Mouse (Mus musculus) thymus, postnatal 10 days (tissue): ENCODE measurements around the gene Gadd45a.
"Not testable (repeated sequence)": the region's sequence is repeated elsewhere in the genome, so short reads cannot be mapped to it uniquely, and the experiment has no call there.

Experiments
- DNase-seq, 2 experiments: peaks; one replicate each; pipeline ENCODE4 v3.0.0; 2021; ENCODE audit warnings: low spot score in 2 of 2

Gadd45a gene

DNA sequence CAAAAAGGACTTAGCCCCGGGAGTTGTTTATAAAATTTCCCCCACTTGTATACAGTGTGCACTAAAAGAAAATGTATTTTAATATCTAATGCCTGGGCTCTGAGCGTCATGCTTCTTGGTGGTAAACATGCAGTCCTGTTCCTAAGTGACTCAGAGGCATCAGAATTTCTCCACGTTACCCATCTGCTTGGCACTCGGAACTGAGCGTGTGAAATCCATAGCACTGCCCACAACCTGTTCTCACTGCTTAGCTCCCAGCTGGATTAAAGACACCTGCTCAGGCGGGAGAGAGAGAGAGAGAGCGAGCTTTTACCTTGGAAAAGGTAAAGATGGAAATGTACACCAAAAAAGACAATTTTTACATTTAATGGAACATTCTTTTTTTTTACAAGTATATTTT lies 18.3 kb downstream of the Gadd45a start:
- DNase-seq, result not testable (repeated sequence)

- DNase-seq, result no peak
Observed at GRCm38 (mm10) chr6:67018365-67018764, 18.9 kb downstream of the Gadd45a start.

DNA sequence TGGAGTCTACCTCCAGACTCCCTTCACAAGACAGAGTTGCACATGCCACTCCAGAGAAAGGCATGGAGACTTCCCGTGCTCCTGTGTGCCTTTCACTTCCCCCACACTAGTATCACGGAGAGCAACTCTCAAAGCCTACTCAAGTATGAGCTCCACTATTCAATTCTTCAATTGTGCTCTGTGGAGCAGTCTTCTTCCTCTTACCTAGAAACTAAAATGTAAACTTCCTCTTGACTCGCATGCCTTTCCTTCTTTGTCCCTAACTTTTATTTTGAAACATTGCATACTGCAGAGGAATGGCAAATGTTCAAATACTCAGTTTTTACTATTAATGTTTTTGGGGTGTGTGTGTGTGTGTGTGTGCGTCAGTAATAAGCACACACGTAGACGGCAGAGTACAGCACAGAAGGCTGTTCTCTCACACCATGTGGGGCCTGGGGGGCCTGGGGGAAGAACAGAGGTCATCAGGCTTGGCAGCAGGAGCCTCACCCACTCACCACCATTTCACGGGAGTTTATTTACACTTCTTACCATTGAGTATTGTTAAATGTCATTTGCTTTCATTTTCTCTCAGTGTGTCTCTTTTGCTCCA lies 20.6 kb downstream of the Gadd45a start:
- no peak for DNase-seq

DNA sequence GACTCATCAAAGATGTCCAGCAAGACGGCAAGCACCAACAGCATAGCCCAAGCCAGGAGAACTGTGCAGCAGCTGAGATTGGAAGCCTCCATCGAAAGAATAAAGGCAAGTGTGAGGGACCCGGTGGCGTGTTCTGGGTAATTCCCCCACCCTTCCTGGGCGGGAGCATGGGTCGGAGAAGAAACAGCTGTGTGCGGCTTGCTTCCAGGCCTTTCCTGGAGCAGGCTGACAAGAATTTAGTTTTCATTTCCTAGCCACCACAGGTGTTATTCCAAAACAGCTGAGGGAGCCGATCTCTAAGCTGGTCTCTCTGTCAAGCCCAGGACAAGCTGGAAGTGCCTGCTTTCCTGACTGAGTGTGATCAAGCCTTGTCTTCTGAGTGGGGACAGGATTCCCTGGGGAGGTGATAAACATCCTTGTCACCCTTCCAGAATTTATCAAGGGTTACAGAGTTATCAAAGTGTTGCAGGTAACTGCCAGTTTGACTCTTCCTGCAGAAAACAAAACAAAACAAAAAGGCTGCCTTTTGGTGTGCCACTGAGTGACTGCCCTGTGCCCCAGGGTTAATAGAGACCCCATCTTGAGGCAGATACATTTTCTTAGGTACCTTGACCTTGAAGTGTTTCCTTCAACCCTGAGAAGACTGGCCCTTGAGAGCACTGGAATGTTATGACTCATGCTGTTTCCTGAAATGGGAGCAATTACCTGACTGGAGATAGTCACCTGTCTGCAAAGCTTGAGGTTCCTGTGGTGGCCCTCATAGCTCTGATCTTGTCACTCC lies 21.3 kb downstream of the Gadd45a start:
- no peak for DNase-seq

- DNase-seq, result no peak
Observed at GRCm38 (mm10) chr6:67014679-67015075, 22.6 kb downstream of the Gadd45a start.

- no peak for DNase-seq
Observed at GRCm38 (mm10) chr6:67013949-67014678, 23.1 kb downstream of the Gadd45a start.

DNA sequence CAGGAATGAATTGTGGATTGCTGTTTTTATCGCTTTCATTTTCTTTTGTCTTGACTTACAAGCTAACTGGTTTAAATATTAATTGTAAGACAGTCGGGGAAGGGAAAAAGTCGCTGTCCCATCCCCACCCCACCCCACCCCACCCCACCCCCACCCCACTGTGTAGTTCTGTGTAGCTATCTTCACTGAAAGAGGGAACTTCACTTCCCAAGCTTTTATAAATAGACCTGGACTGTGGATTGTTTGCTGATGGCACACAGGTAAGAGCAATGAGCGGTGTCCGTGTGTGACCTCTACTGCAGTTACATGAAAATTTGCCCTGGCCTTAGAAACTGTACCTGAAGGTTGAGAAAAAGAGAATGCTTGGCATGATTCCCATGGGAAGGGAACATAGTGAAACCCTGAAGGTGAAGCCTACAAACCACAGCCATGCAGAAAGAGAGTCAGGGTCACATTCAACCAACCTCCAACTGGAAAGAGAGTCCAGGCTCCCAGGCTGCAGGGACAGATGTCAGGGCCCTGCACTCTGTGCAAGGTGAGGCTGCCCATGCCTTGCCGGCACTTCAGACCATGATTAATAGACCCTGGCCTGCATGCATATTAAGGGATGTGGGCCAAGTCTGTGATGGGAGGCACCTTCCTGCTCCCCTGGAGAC lies 23.8 kb downstream of the Gadd45a start:
- DNase-seq, result no peak

- DNase-seq, result no peak
Observed at GRCm38 (mm10) chr6:67011217-67011518, 26.1 kb downstream of the Gadd45a start.

- DNase-seq, result no peak
Observed at GRCm38 (mm10) chr6:67010370-67011216, 26.7 kb downstream of the Gadd45a start.

- DNase-seq, result no peak
Observed at GRCm38 (mm10) chr6:67009888-67010287, 27.4 kb downstream of the Gadd45a start.

DNA sequence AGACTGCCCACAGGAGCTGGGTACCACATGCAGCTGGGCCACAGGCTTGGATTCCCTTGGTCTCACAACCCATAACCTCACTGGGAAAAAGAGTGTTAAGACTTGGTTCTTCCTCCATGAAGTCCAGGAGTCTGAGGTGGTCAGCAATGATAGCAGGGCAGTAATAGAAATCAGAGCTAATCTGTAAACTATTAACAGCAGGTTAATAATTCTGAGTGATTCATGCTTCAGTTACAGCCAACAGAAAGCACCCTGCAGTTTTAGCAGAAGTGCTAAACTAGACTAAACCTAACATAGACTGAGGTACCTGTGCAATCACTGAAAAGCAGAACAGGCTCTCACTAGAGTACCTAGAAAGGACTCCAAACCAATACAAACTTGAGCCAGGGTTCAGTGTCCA lies 37.5 kb downstream of the Gadd45a start:
- DNase-seq, result no peak

GRCm38 (mm10) chr6:66998645-66999044 lies 38.6 kb downstream of the Gadd45a start:
- no peak for DNase-seq

- no peak for DNase-seq
Observed at GRCm38 (mm10) chr6:66996257-66996656, 41.0 kb downstream of the Gadd45a start.

DNA sequence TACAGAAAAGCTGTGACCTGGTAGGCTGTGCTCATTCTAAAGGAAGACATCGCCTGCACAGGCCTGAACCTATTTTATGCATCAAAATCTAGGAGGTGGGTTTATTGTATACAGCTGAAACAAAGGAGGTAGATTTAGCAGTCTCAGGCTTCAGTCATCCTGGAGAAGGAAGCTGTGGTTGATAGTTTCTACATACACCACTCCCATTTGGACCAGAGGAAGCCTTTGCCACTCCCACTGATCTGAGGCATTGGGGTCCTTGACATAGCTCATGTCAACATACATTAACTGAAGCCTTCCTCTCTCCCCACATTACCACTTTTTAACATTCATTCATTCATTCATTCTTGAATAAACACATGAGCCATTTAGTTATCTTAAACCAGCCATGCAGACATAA lies 41.4 kb downstream of the Gadd45a start:
- no peak for DNase-seq

- no peak for DNase-seq
Observed at GRCm38 (mm10) chr6:66994981-66995380, 42.3 kb downstream of the Gadd45a start.

DNA sequence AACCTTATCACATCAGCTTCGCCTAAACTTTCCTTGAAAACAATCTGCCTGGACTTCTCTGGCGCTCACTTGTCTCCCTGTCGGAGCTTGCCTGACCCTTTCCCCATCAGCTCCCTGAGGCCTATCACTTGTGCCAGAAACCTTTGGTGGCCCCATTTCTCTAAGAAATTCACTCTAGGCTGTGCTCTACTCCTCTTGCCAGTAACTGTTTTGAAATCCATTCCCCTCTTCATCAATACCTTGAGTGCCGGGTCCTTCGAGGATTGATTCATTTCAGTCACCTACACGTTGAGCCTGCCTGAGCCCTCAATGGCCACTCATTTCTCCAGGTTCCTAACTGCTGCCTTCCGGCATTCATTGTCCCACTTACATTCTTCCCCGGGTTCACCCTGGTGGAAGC lies 44.5 kb downstream of the Gadd45a start:
- DNase-seq, result no peak

GRCm38 (mm10) chr6:66992232-66992631 lies 45.0 kb downstream of the Gadd45a start:
- no peak for DNase-seq

GRCm38 (mm10) chr6:66989518-66989917 lies 47.7 kb downstream of the Gadd45a start:
- no peak for DNase-seq

DNA sequence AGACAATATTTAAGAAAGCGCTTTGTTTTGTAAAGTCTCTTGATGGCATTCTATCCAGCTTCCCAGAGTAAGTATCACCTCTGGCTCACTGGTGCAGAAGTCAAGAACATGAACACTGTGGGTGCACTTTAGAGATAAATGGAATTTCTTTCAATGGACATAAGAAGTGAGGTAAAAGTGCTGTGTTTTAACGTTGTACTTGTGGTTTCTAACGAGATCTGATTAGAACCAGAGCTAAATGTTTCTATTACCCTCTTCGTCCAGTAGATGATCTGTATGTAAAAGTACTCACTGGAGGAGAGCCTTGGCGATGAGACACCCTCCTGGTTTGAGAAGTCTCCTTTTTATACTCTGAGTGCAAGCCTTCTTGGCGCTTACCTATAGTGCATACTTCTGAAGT lies 48.2 kb downstream of the Gadd45a start:
- DNase-seq, result no peak

DNA sequence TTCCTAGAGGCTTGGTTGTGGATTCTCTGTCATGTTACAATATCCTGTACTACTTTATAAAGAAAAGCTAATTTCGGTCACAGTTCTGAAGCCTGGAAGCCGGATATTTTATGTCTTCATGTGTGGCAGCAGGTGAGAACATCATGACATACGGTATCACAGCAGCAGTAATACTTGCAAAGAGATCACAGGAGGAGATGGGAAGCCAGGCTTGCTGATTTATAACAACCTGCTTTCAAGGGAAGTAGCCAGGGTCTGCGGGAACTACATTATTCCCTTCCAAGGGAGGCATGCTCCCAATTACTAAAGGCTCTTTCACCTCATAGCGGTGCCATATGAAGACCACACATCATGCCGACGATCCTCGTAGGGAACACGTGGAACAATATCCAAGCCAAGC lies 48.9 kb downstream of the Gadd45a start:
- DNase-seq, result no peak

DNA sequence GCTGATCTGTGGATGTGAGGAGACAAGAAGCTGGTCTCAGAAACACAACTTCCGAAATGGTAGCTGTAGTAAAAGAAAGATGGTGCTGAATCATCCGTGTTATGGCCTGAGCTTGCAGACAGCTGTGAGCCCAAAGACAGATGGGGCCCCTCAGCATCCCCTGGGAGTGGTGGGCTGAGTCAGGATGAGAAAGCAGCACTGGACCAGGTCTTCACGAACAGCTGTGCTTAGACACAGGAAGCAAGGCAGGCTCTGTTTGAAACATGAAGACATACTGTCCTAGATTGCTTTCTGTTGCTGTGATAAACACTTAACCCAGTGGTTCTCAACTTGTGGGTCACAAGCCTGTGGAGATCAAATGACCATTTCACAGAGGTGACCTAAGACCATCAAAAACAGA lies 49.6 kb downstream of the Gadd45a start:
- peak; percentile 52 to 60 for DNase-seq

- DNase-seq, result no peak
Observed at GRCm38 (mm10) chr6:66986063-66986462, 51.2 kb downstream of the Gadd45a start.
